Mouse (Mus musculus): ENCODE data around the gene Zfp148. TPM values are rescaled to one million over a fixed set of nuclear protein-coding genes. Genes with fewer than 3 reads are reported as not detected.

Zfp148 gene
- polyA plus RNA-seq, 1 experiment from 2014 or later: 57.2 TPM

- H3K9ac ChIP-seq (ENCODE audit: low read length): no peak overlapping the region
- no peaks in the 10 kb centered on the region for H3K9me3 ChIP-seq (ENCODE audit: control insufficient read depth, low read length)
- H3K36me3 ChIP-seq (ENCODE audit: control insufficient read depth, insufficient read depth, low read length): no peaks in the 10 kb centered on the region
- H3K4me3 ChIP-seq (ENCODE audit: low read length): no peak overlapping the region
- H3K4me2 ChIP-seq (ENCODE audit: low read depth, low read length): no peak overlapping the region
- H3K4me1 ChIP-seq (replicated peaks; ENCODE audit: control insufficient read depth, insufficient read depth, low read length): peaks cover 8% of the 10 kb centered on the region
- no peak overlapping the region for H3K27ac ChIP-seq (ENCODE audit: low read length)
- 53% methylated on average over 9 of the region's 9 CpGs for WGBS
- no peaks in the 10 kb centered on the region for H3K27me3 ChIP-seq (ENCODE audit: control insufficient read depth, insufficient read depth, low read depth, low read length)
- no peak for ATAC-seq (ENCODE audit: low read depth)
Observed at GRCm38 (mm10) chr16:33344379-33344778, 36.3 kb upstream of the Zfp148 start.

- 66% methylated on average over 4 of the region's 4 CpGs for WGBS
- H3K4me1 ChIP-seq (replicated peaks; ENCODE audit: control insufficient read depth, insufficient read depth, low read length): peaks cover 8% of the 10 kb centered on the region
- no peak overlapping the region for H3K9ac ChIP-seq (ENCODE audit: low read length)
- no peak overlapping the region for H3K4me2 ChIP-seq (ENCODE audit: low read depth, low read length)
- H3K9me3 ChIP-seq (ENCODE audit: control insufficient read depth, low read length): no peaks in the 10 kb centered on the region
- no peaks in the 10 kb centered on the region for H3K27me3 ChIP-seq (ENCODE audit: control insufficient read depth, insufficient read depth, low read depth, low read length)
- H3K36me3 ChIP-seq (ENCODE audit: control insufficient read depth, insufficient read depth, low read length): no peaks in the 10 kb centered on the region
- no peak for ATAC-seq (ENCODE audit: low read depth)
- no peak overlapping the region for H3K4me3 ChIP-seq (ENCODE audit: low read length)
- no peak overlapping the region for H3K27ac ChIP-seq (ENCODE audit: low read length)
Observed at GRCm38 (mm10) chr16:33344875-33345274, 35.8 kb upstream of the Zfp148 start.

- H3K36me3 ChIP-seq (ENCODE audit: control insufficient read depth, insufficient read depth, low read length): no peaks in the 10 kb centered on the region
- no peak overlapping the region for H3K9ac ChIP-seq (ENCODE audit: low read length)
- peaks cover 8% of the 10 kb centered on the region for H3K4me1 ChIP-seq (replicated peaks; ENCODE audit: control insufficient read depth, insufficient read depth, low read length)
- H3K27ac ChIP-seq (ENCODE audit: low read length): no peak overlapping the region
- WGBS: 54% methylated on average over 3 of the region's 3 CpGs
- no peak overlapping the region for H3K4me3 ChIP-seq (ENCODE audit: low read length)
- no peak overlapping the region for H3K4me2 ChIP-seq (ENCODE audit: low read depth, low read length)
- ATAC-seq (ENCODE audit: low read depth): no peak
- H3K27me3 ChIP-seq (ENCODE audit: control insufficient read depth, insufficient read depth, low read depth, low read length): no peaks in the 10 kb centered on the region
- H3K9me3 ChIP-seq (ENCODE audit: control insufficient read depth, low read length): no peaks in the 10 kb centered on the region
Observed at GRCm38 (mm10) chr16:33346376-33346775, 34.3 kb upstream of the Zfp148 start.

GRCm38 (mm10) chr16:33347134-33347533 is 33.5 kb upstream of the Zfp148 start:
- Histone ChIP-seq H3K4me1 (replicated peaks; ENCODE audit: control insufficient read depth, insufficient read depth, low read length) (peaks cover 8% of the 10 kb centered on the region), H3K27me3 (ENCODE audit: control insufficient read depth, insufficient read depth, low read depth, low read length) (no peaks in the 10 kb centered on the region), H3K36me3 (ENCODE audit: control insufficient read depth, insufficient read depth, low read length) (no peaks in the 10 kb centered on the region), H3K4me3 (ENCODE audit: low read length) (no peak overlapping the region), H3K4me2 (ENCODE audit: low read depth, low read length) (no peak overlapping the region), H3K27ac (ENCODE audit: low read length) (no peak overlapping the region), H3K9me3 (ENCODE audit: control insufficient read depth, low read length) (no peaks in the 10 kb centered on the region), H3K9ac (ENCODE audit: low read length) (no peak overlapping the region)
- WGBS: 37% methylated on average over 5 of the region's 5 CpGs
- ATAC-seq (ENCODE audit: low read depth): peak; percentile 36; the same call in 1 of the 2 replicates

- no peaks in the 10 kb centered on the region for H3K4me1 ChIP-seq (replicated peaks; ENCODE audit: control insufficient read depth, insufficient read depth, low read length)
- ATAC-seq (ENCODE audit: low read depth): no peak
- no peaks in the 10 kb centered on the region for H3K36me3 ChIP-seq (ENCODE audit: control insufficient read depth, insufficient read depth, low read length)
- no peaks in the 10 kb centered on the region for H3K9me3 ChIP-seq (ENCODE audit: control insufficient read depth, low read length)
- no peak overlapping the region for H3K4me3 ChIP-seq (ENCODE audit: low read length)
- 49% methylated on average over 6 of the region's 6 CpGs for WGBS
- no peaks in the 10 kb centered on the region for H3K27me3 ChIP-seq (ENCODE audit: control insufficient read depth, insufficient read depth, low read depth, low read length)
- no peak overlapping the region for H3K4me2 ChIP-seq (ENCODE audit: low read depth, low read length)
- H3K9ac ChIP-seq (ENCODE audit: low read length): no peak overlapping the region
- no peak overlapping the region for H3K27ac ChIP-seq (ENCODE audit: low read length)
Observed at GRCm38 (mm10) chr16:33357805-33358204, 22.8 kb upstream of the Zfp148 start.

- no peaks in the 10 kb centered on the region for H3K27me3 ChIP-seq (ENCODE audit: control insufficient read depth, insufficient read depth, low read depth, low read length)
- no peak overlapping the region for H3K27ac ChIP-seq (ENCODE audit: low read length)
- H3K36me3 ChIP-seq (ENCODE audit: control insufficient read depth, insufficient read depth, low read length): no peaks in the 10 kb centered on the region
- 75% methylated on average over 6 of the region's 6 CpGs for WGBS
- no peak for ATAC-seq (ENCODE audit: low read depth)
- no peaks in the 10 kb centered on the region for H3K9me3 ChIP-seq (ENCODE audit: control insufficient read depth, low read length)
- H3K4me1 ChIP-seq (replicated peaks; ENCODE audit: control insufficient read depth, insufficient read depth, low read length): no peaks in the 10 kb centered on the region
- H3K4me2 ChIP-seq (ENCODE audit: low read depth, low read length): no peak overlapping the region
- H3K4me3 ChIP-seq (ENCODE audit: low read length): no peak overlapping the region
- no peak overlapping the region for H3K9ac ChIP-seq (ENCODE audit: low read length)
Observed at GRCm38 (mm10) chr16:33365772-33366171, 14.9 kb upstream of the Zfp148 start.

GRCm38 (mm10) chr16:33368632-33369031 is 12.0 kb upstream of the Zfp148 start:
- 53% methylated on average over 3 of the region's 3 CpGs for WGBS
- ATAC-seq (ENCODE audit: low read depth): no peak
- Histone ChIP-seq H3K36me3 (ENCODE audit: control insufficient read depth, insufficient read depth, low read length) (no peaks in the 10 kb centered on the region), H3K9me3 (ENCODE audit: control insufficient read depth, low read length) (no peaks in the 10 kb centered on the region), H3K4me2 (ENCODE audit: low read depth, low read length) (no peak overlapping the region), H3K27me3 (ENCODE audit: control insufficient read depth, insufficient read depth, low read depth, low read length) (no peaks in the 10 kb centered on the region), H3K9ac (ENCODE audit: low read length) (no peak overlapping the region), H3K27ac (ENCODE audit: low read length) (no peak overlapping the region), H3K4me3 (ENCODE audit: low read length) (no peak overlapping the region), H3K4me1 (replicated peaks; ENCODE audit: control insufficient read depth, insufficient read depth, low read length) (no peaks in the 10 kb centered on the region)

GRCm38 (mm10) chr16:33370836-33371235 is 9.8 kb upstream of the Zfp148 start:
- WGBS: 47% methylated on average over 6 of the region's 6 CpGs
- Histone ChIP-seq H3K27ac (ENCODE audit: low read length) (no peak overlapping the region), H3K36me3 (ENCODE audit: control insufficient read depth, insufficient read depth, low read length) (no peaks in the 10 kb centered on the region), H3K27me3 (ENCODE audit: control insufficient read depth, insufficient read depth, low read depth, low read length) (no peaks in the 10 kb centered on the region), H3K4me3 (ENCODE audit: low read length) (no peak overlapping the region), H3K9me3 (ENCODE audit: control insufficient read depth, low read length) (no peaks in the 10 kb centered on the region), H3K4me2 (ENCODE audit: low read depth, low read length) (no peak overlapping the region), H3K9ac (ENCODE audit: low read length) (no peak overlapping the region), H3K4me1 (replicated peaks; ENCODE audit: control insufficient read depth, insufficient read depth, low read length) (no peaks in the 10 kb centered on the region)
- no peak for ATAC-seq (ENCODE audit: low read depth)

- ATAC-seq (ENCODE audit: low read depth): no peak
Observed at GRCm38 (mm10) chr16:33372611-33373010, 8.0 kb upstream of the Zfp148 start.

GRCm38 (mm10) chr16:33373326-33373725 is 7.3 kb upstream of the Zfp148 start:
- WGBS: 90% methylated on average over 2 of the region's 2 CpGs
- H3K9me3 ChIP-seq (ENCODE audit: control insufficient read depth, low read length): no peaks in the 10 kb centered on the region
- H3K27me3 ChIP-seq (ENCODE audit: control insufficient read depth, insufficient read depth, low read depth, low read length): no peaks in the 10 kb centered on the region
- no peaks in the 10 kb centered on the region for H3K4me1 ChIP-seq (replicated peaks; ENCODE audit: control insufficient read depth, insufficient read depth, low read length)
- H3K36me3 ChIP-seq (ENCODE audit: control insufficient read depth, insufficient read depth, low read length): no peaks in the 10 kb centered on the region
- H3K4me3 ChIP-seq (ENCODE audit: low read length): no peak overlapping the region
- H3K9ac ChIP-seq (ENCODE audit: low read length): no peak overlapping the region
- no peak for ATAC-seq (ENCODE audit: low read depth)
- no peak overlapping the region for H3K4me2 ChIP-seq (ENCODE audit: low read depth, low read length)
- no peak overlapping the region for H3K27ac ChIP-seq (ENCODE audit: low read length)

More at GRCm38 (mm10) chr16:33372611-33373010, 8.0 kb upstream of the Zfp148 start:
- Histone ChIP-seq H3K9me3 (ENCODE audit: control insufficient read depth, low read length) (no peaks in the 10 kb centered on the region), H3K27ac (ENCODE audit: low read length) (no peak overlapping the region), H3K4me1 (replicated peaks; ENCODE audit: control insufficient read depth, insufficient read depth, low read length) (no peaks in the 10 kb centered on the region), H3K4me2 (ENCODE audit: low read depth, low read length) (no peak overlapping the region), H3K36me3 (ENCODE audit: control insufficient read depth, insufficient read depth, low read length) (no peaks in the 10 kb centered on the region), H3K4me3 (ENCODE audit: low read length) (no peak overlapping the region), H3K27me3 (ENCODE audit: control insufficient read depth, insufficient read depth, low read depth, low read length) (no peaks in the 10 kb centered on the region), H3K9ac (ENCODE audit: low read length) (no peak overlapping the region)
- WGBS: 42% methylated on average over 5 of the region's 5 CpGs

Measured in lung, embryonic 16.5 days (tissue).